In the genomic region with DNA sequence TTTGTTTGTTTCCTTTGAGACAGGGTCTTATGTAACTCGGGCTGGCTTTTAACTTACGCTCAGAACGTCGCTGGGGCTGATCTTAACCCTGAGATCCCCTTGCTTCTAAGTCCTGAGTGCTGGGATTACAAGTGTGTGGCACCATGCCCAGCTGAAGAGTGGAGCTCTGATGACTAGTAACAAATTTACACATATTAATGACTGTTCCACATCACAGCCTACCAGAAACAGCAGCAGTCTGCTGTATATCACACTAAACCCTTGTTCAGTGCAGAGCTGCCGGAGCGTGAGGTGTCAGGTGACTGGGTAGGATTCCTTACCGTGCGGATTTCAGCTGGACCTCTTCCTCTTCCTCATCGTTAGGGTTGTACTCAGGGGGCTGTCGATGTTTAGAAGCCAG, we compare ENCODE assay signal across 24 mouse cellular contexts. TPM values are rescaled to one million over a fixed set of nuclear protein-coding genes. Genes with fewer than 3 reads are reported as not detected.
DNase-seq lines count a peak whose midpoint lies in the region; ATAC-seq and TF ChIP-seq lines count a peak whose summit lies in the region.
"Had no signal": no experiment of that assay in that cellular context is flagged by ENCODE, and none has a peak within 500 bp of the region (broad histone marks: within the 10 kb centered on the region; RNA-seq: fewer than 3 reads in every experiment).

No protein-coding gene starts in this region.

- H3K36me3 ChIP-seq in kidney, adult 2 months (ENCODE audit: control insufficient read depth, insufficient read depth, low read length) = peaks cover 9% of the 10 kb centered on the region; the same call in 1 of the 2 replicates
- H3K36me3 ChIP-seq in kidney, embryonic 14.5 days (ENCODE audit: control insufficient read depth, insufficient read depth, low read length) = peaks cover 97% of the 10 kb centered on the region

- TF ChIP-seq POLR2A in kidney, adult 2 months (IDR thresholded peaks at IDR 0.05; ENCODE audit: low read depth, low read length) = no peak

- TF ChIP-seq CTCF in kidney, adult 2 months (conservative IDR thresholded peaks at IDR 0.05; ENCODE audit: insufficient read depth, insufficient read length, low read depth, low read length) = no peak

- H3K9ac ChIP-seq in kidney, embryonic 14.5 days (ENCODE audit: low read depth, low read length) = no peak overlapping the region
- H3K9ac ChIP-seq: embryonic facial prominence, embryonic 15.5 days; heart, embryonic 15.5 days; hindbrain, embryonic 13.5 days had no signal

- H3K4me3 ChIP-seq in kidney, adult 2 months (ENCODE audit: insufficient read depth, low read depth, low read length) = no peak overlapping the region
- H3K4me3 ChIP-seq in kidney, embryonic 14.5 days (ENCODE audit: low read length) = no peak overlapping the region
- H3K4me3 ChIP-seq: embryonic facial prominence, embryonic 15.5 days; erythroblast, embryonic 14.5 days; forebrain, embryonic 10.5 days; heart, embryonic 10.5 days; heart, embryonic 15.5 days; hindbrain, embryonic 13.5 days had no signal

- H3K4me2 ChIP-seq in kidney, embryonic 14.5 days (replicated peaks; ENCODE audit: low read depth, low read length) = no peak overlapping the region
- H3K4me2 ChIP-seq: embryonic facial prominence, embryonic 15.5 days; heart, embryonic 15.5 days; hindbrain, embryonic 13.5 days had no signal

- H3K27me3 ChIP-seq in kidney, adult 2 months (replicated peaks; ENCODE audit: control insufficient read depth, insufficient read depth, low read length) = no peaks in the 10 kb centered on the region
- H3K27me3 ChIP-seq in kidney, embryonic 14.5 days (ENCODE audit: control insufficient read depth, insufficient read depth, low read length) = no peaks in the 10 kb centered on the region
- H3K27me3 ChIP-seq: embryonic facial prominence, embryonic 15.5 days; heart, embryonic 15.5 days; hindbrain, embryonic 13.5 days had no signal

- DNase-seq in kidney, adult 2 months = peak; percentile 37
- peak; percentile 24 for DNase-seq in lung, postnatal 36 days
- DNase-seq in lung, postnatal 25 days (ENCODE audit: low spot score) = no peak
- DNase-seq in kidney, postnatal 25 days = peak; percentile 56 to 73
- no peak for DNase-seq in B cell, adult 2 months
- DNase-seq in neural tube, embryonic 10.5 days (ENCODE audit: extremely low spot score, low spot score) = no peak
- DNase-seq: adrenal gland, adult 8-10 months; adrenal gland, postnatal 36 days; cerebellum, adult 11 months; cerebellum, adult 8-10 months; cerebellum, postnatal 14 days; embryo, embryonic 11 days; gastrocnemius, postnatal 36 days; heart, adult 18-20 months; heart, postnatal 14 days had no signal

- no peaks in the 10 kb centered on the region for H3K9me3 ChIP-seq in kidney, embryonic 14.5 days (ENCODE audit: control insufficient read depth, low read length)
- H3K9me3 ChIP-seq: embryonic facial prominence, embryonic 15.5 days; forebrain, embryonic 10.5 days; heart, embryonic 10.5 days; heart, embryonic 15.5 days; hindbrain, embryonic 13.5 days had no signal

- no peak for ATAC-seq in kidney, embryonic 14.5 days (ENCODE audit: low FRiP score, low TSS enrichment)
- ATAC-seq: forebrain, embryonic 14.5 days had no signal

- H3K4me1 ChIP-seq in kidney, adult 2 months (ENCODE audit: control insufficient read depth, insufficient read depth, low read length) = no peaks in the 10 kb centered on the region
- H3K4me1 ChIP-seq in kidney, embryonic 14.5 days (ENCODE audit: control insufficient read depth, insufficient read depth, low read length) = no peaks in the 10 kb centered on the region
- H3K4me1 ChIP-seq: embryonic facial prominence, embryonic 15.5 days; forebrain, embryonic 10.5 days; heart, embryonic 10.5 days; heart, embryonic 15.5 days; hindbrain, embryonic 13.5 days had no signal

- 39% methylated on average over 10 of the region's 10 CpGs for WGBS in kidney, adult 2 months
- 60% methylated on average over 10 of the region's 10 CpGs for WGBS in kidney, embryonic 14.5 days

- H3K27ac ChIP-seq in kidney, adult 2 months (ENCODE audit: insufficient read depth, low read depth, low read length) = no peak overlapping the region
- no peak overlapping the region for H3K27ac ChIP-seq in kidney, embryonic 14.5 days (ENCODE audit: low read depth, low read length)
- H3K27ac ChIP-seq: embryonic facial prominence, embryonic 15.5 days; forebrain, embryonic 10.5 days; heart, embryonic 10.5 days; heart, embryonic 15.5 days; hindbrain, embryonic 13.5 days had no signal

RNA-seq across cellular contexts. Expression of a gene that starts 7.4 kb away (rescaled TPM):
- 1,516 and 1,584 TPM in 2 replicates for polyA plus RNA-seq in kidney, adult 2 months (2012; rRNA removed)
- 22.5 and 31.0 TPM in 2 replicates for polyA plus RNA-seq in kidney, embryonic 14.5 days (2014; fragmentation: Nextera tagmentation; extraction: Ambion mirVana)
- polyA plus RNA-seq: embryonic facial prominence, embryonic 11.5 days; forebrain, embryonic 10.5 days had no signal

RNA-seq across cellular contexts. Expression of a gene that starts 11.2 kb away (rescaled TPM):
- 71.8 and 100 TPM in 2 replicates for polyA plus RNA-seq in kidney, adult 2 months (2012; rRNA removed)
- 8.1 and 10.8 TPM in 2 replicates for polyA plus RNA-seq in kidney, embryonic 14.5 days (2014; fragmentation: Nextera tagmentation; extraction: Ambion mirVana)
- polyA plus RNA-seq: erythroblast, embryonic 14.5 days had no signal

RNA-seq across cellular contexts. Expression of a gene that starts 42.6 kb away (rescaled TPM):
- 51.0 and 58.8 TPM in 2 replicates for polyA plus RNA-seq in kidney, adult 2 months (2012; rRNA removed)
- polyA plus RNA-seq in kidney, embryonic 14.5 days (2014; fragmentation: Nextera tagmentation; extraction: Ambion mirVana) = 122 and 131 TPM in 2 replicates

RNA-seq across cellular contexts. Expression of a gene that starts 42.7 kb away (rescaled TPM):
- 42.3 and 50.9 TPM in 2 replicates for polyA plus RNA-seq in kidney, adult 2 months (2012; rRNA removed)
- 116 and 219 TPM in 2 replicates for polyA plus RNA-seq in kidney, embryonic 14.5 days (2014; fragmentation: Nextera tagmentation; extraction: Ambion mirVana)

Comparison
In these comparisons a context has a peak if more than half of its experiments do, and no peak if none do; other contexts are left out.
1. DNase-seq: peak in kidney, adult 2 months (single experiment), lung, postnatal 36 days (single experiment) and kidney, postnatal 25 days (2 of 2); none in lung, postnatal 25 days (single experiment), B cell, adult 2 months (0 of 2) and neural tube, embryonic 10.5 days (single experiment).
2. RNA of a gene that starts 7.4 kb away (polyA plus RNA-seq): 1,516 to 1,584 TPM in kidney, adult 2 months; 22.5 to 31.0 TPM in kidney, embryonic 14.5 days; every median in the first group is over 10 times any median in the second.